Mouse (Mus musculus): ENCODE results near the gene Ehhadh. TPM values are rescaled to one million over a fixed set of nuclear protein-coding genes. Genes with fewer than 3 reads are reported as not detected.

Gene Ehhadh
- polyA plus RNA-seq, 1 experiment from 2014 or later, result 2.9 TPM

GRCm38 (mm10) chr16:21779149-21779548 lies 8.5 kb downstream of the Ehhadh start:
- ATAC-seq (ENCODE audit: insufficient number of reproducible peaks, insufficient read depth, low FRiP score, low read depth), result no peak
- no peaks in the 10 kb centered on the region for H3K36me3 ChIP-seq (ENCODE audit: control insufficient read depth, insufficient read depth, low read length)
- 80% methylated on average over 4 of the region's 4 CpGs for WGBS
- H3K4me1 ChIP-seq (ENCODE audit: control insufficient read depth, insufficient read depth, low read length), result no peaks in the 10 kb centered on the region
- H3K4me3 ChIP-seq (ENCODE audit: low read depth, low read length), result no peak overlapping the region
- H3K4me2 ChIP-seq (replicated peaks; ENCODE audit: low read depth, low read length), result no peak overlapping the region; the same call in 1 of the 2 replicates
- H3K27ac ChIP-seq (ENCODE audit: low read length), result no peak overlapping the region
- no peak overlapping the region for H3K9ac ChIP-seq (replicated peaks; ENCODE audit: low read depth, low read length)
- H3K9me3 ChIP-seq (ENCODE audit: control insufficient read depth, low read depth, low read length), result no peaks in the 10 kb centered on the region
- no peaks in the 10 kb centered on the region for H3K27me3 ChIP-seq (ENCODE audit: control insufficient read depth, insufficient read depth, low read length)

GRCm38 (mm10) chr16:21778293-21778866 lies 9.2 kb downstream of the Ehhadh start:
- Histone ChIP-seq H3K9me3 (ENCODE audit: control insufficient read depth, low read depth, low read length) (no peaks in the 10 kb centered on the region), H3K27ac (ENCODE audit: low read length) (no peak overlapping the region), H3K9ac (replicated peaks; ENCODE audit: low read depth, low read length) (no peak overlapping the region), H3K4me1 (ENCODE audit: control insufficient read depth, insufficient read depth, low read length) (no peaks in the 10 kb centered on the region), H3K27me3 (ENCODE audit: control insufficient read depth, insufficient read depth, low read length) (no peaks in the 10 kb centered on the region), H3K36me3 (ENCODE audit: control insufficient read depth, insufficient read depth, low read length) (no peaks in the 10 kb centered on the region), H3K4me2 (replicated peaks; ENCODE audit: low read depth, low read length) (no peak overlapping the region; the same call in 1 of the 2 replicates), H3K4me3 (ENCODE audit: low read depth, low read length) (no peak overlapping the region)
- ATAC-seq (ENCODE audit: insufficient number of reproducible peaks, insufficient read depth, low FRiP score, low read depth), result no peak
- WGBS, result 47% methylated on average over 3 of the region's 3 CpGs

- ATAC-seq (ENCODE audit: insufficient number of reproducible peaks, insufficient read depth, low FRiP score, low read depth), result no peak
- no peaks in the 10 kb centered on the region for H3K36me3 ChIP-seq (ENCODE audit: control insufficient read depth, insufficient read depth, low read length)
- no peak overlapping the region for H3K9ac ChIP-seq (replicated peaks; ENCODE audit: low read depth, low read length)
- no peaks in the 10 kb centered on the region for H3K27me3 ChIP-seq (ENCODE audit: control insufficient read depth, insufficient read depth, low read length)
- H3K4me2 ChIP-seq (replicated peaks; ENCODE audit: low read depth, low read length), result no peak overlapping the region
- H3K4me3 ChIP-seq (ENCODE audit: low read depth, low read length), result no peak overlapping the region
- H3K27ac ChIP-seq (ENCODE audit: low read length), result no peak overlapping the region
- H3K4me1 ChIP-seq (ENCODE audit: control insufficient read depth, insufficient read depth, low read length), result no peaks in the 10 kb centered on the region
- H3K9me3 ChIP-seq (ENCODE audit: control insufficient read depth, low read depth, low read length), result no peaks in the 10 kb centered on the region
- WGBS, result 89% methylated on average over 4 of the region's 4 CpGs
These were observed 12.9 kb downstream of the Ehhadh start for GRCm38 (mm10) chr16:21774725-21775124.

- Histone ChIP-seq H3K27ac (ENCODE audit: low read length) (no peak overlapping the region), H3K9ac (replicated peaks; ENCODE audit: low read depth, low read length) (no peak overlapping the region), H3K27me3 (ENCODE audit: control insufficient read depth, insufficient read depth, low read length) (no peaks in the 10 kb centered on the region), H3K4me3 (ENCODE audit: low read depth, low read length) (no peak overlapping the region), H3K4me2 (replicated peaks; ENCODE audit: low read depth, low read length) (no peak overlapping the region), H3K4me1 (ENCODE audit: control insufficient read depth, insufficient read depth, low read length) (no peaks in the 10 kb centered on the region), H3K9me3 (ENCODE audit: control insufficient read depth, low read depth, low read length) (no peaks in the 10 kb centered on the region), H3K36me3 (ENCODE audit: control insufficient read depth, insufficient read depth, low read length) (no peaks in the 10 kb centered on the region)
- no peak for ATAC-seq (ENCODE audit: insufficient number of reproducible peaks, insufficient read depth, low FRiP score, low read depth)
- WGBS, result 75% methylated on average over 5 of the region's 5 CpGs
These were observed 17.9 kb downstream of the Ehhadh start for GRCm38 (mm10) chr16:21769667-21770066.

GRCm38 (mm10) chr16:21768255-21768654 lies 19.4 kb downstream of the Ehhadh start:
- Histone ChIP-seq H3K27ac (ENCODE audit: low read length) (no peak overlapping the region), H3K36me3 (ENCODE audit: control insufficient read depth, insufficient read depth, low read length) (no peaks in the 10 kb centered on the region), H3K4me2 (replicated peaks; ENCODE audit: low read depth, low read length) (no peak overlapping the region), H3K9me3 (ENCODE audit: control insufficient read depth, low read depth, low read length) (no peaks in the 10 kb centered on the region), H3K4me3 (ENCODE audit: low read depth, low read length) (no peak overlapping the region), H3K27me3 (ENCODE audit: control insufficient read depth, insufficient read depth, low read length) (no peaks in the 10 kb centered on the region), H3K9ac (replicated peaks; ENCODE audit: low read depth, low read length) (no peak overlapping the region), H3K4me1 (ENCODE audit: control insufficient read depth, insufficient read depth, low read length) (no peaks in the 10 kb centered on the region)
- 73% methylated on average over 3 of the region's 3 CpGs for WGBS
- ATAC-seq (ENCODE audit: insufficient number of reproducible peaks, insufficient read depth, low FRiP score, low read depth), result no peak

GRCm38 (mm10) chr16:21758447-21758846 lies 29.2 kb downstream of the Ehhadh start:
- no peak overlapping the region for H3K4me2 ChIP-seq (replicated peaks; ENCODE audit: low read depth, low read length)
- H3K4me3 ChIP-seq (ENCODE audit: low read depth, low read length), result no peak overlapping the region
- H3K4me1 ChIP-seq (ENCODE audit: control insufficient read depth, insufficient read depth, low read length), result no peaks in the 10 kb centered on the region
- no peak overlapping the region for H3K9ac ChIP-seq (replicated peaks; ENCODE audit: low read depth, low read length)
- 84% methylated on average over 1 of the region's 1 CpGs for WGBS
- no peaks in the 10 kb centered on the region for H3K9me3 ChIP-seq (ENCODE audit: control insufficient read depth, low read depth, low read length)
- no peaks in the 10 kb centered on the region for H3K36me3 ChIP-seq (ENCODE audit: control insufficient read depth, insufficient read depth, low read length)
- no peak overlapping the region for H3K27ac ChIP-seq (ENCODE audit: low read length)
- no peaks in the 10 kb centered on the region for H3K27me3 ChIP-seq (ENCODE audit: control insufficient read depth, insufficient read depth, low read length)
- no peak for ATAC-seq (ENCODE audit: insufficient number of reproducible peaks, insufficient read depth, low FRiP score, low read depth)

GRCm38 (mm10) chr16:21743401-21743800 lies 44.2 kb downstream of the Ehhadh start:
- H3K36me3 ChIP-seq (ENCODE audit: control insufficient read depth, insufficient read depth, low read length), result no peaks in the 10 kb centered on the region
- no peaks in the 10 kb centered on the region for H3K9me3 ChIP-seq (ENCODE audit: control insufficient read depth, low read depth, low read length)
- 93% methylated on average over 6 of the region's 6 CpGs for WGBS
- H3K4me3 ChIP-seq (ENCODE audit: low read depth, low read length), result no peak overlapping the region
- no peaks in the 10 kb centered on the region for H3K4me1 ChIP-seq (ENCODE audit: control insufficient read depth, insufficient read depth, low read length)
- H3K4me2 ChIP-seq (replicated peaks; ENCODE audit: low read depth, low read length), result no peak overlapping the region
- no peak overlapping the region for H3K9ac ChIP-seq (replicated peaks; ENCODE audit: low read depth, low read length)
- H3K27me3 ChIP-seq (ENCODE audit: control insufficient read depth, insufficient read depth, low read length), result no peaks in the 10 kb centered on the region
- H3K27ac ChIP-seq (ENCODE audit: low read length), result no peak overlapping the region
- no peak for ATAC-seq (ENCODE audit: insufficient number of reproducible peaks, insufficient read depth, low FRiP score, low read depth)

- H3K27ac ChIP-seq (ENCODE audit: low read length), result no peak overlapping the region
- H3K4me1 ChIP-seq (ENCODE audit: control insufficient read depth, insufficient read depth, low read length), result no peaks in the 10 kb centered on the region
- H3K4me2 ChIP-seq (replicated peaks; ENCODE audit: low read depth, low read length), result no peak overlapping the region
- WGBS, result 92% methylated on average over 5 of the region's 5 CpGs
- no peaks in the 10 kb centered on the region for H3K9me3 ChIP-seq (ENCODE audit: control insufficient read depth, low read depth, low read length)
- H3K36me3 ChIP-seq (ENCODE audit: control insufficient read depth, insufficient read depth, low read length), result no peaks in the 10 kb centered on the region
- H3K9ac ChIP-seq (replicated peaks; ENCODE audit: low read depth, low read length), result no peak overlapping the region
- ATAC-seq (ENCODE audit: insufficient number of reproducible peaks, insufficient read depth, low FRiP score, low read depth), result no peak
- no peak overlapping the region for H3K4me3 ChIP-seq (ENCODE audit: low read depth, low read length)
- no peaks in the 10 kb centered on the region for H3K27me3 ChIP-seq (ENCODE audit: control insufficient read depth, insufficient read depth, low read length)
These were observed 44.7 kb downstream of the Ehhadh start for GRCm38 (mm10) chr16:21742898-21743297.

- no peak overlapping the region for H3K27ac ChIP-seq (ENCODE audit: low read length)
- no peak overlapping the region for H3K9ac ChIP-seq (replicated peaks; ENCODE audit: low read depth, low read length)
- no peaks in the 10 kb centered on the region for H3K27me3 ChIP-seq (ENCODE audit: control insufficient read depth, insufficient read depth, low read length)
- H3K4me3 ChIP-seq (ENCODE audit: low read depth, low read length), result no peak overlapping the region
- no peaks in the 10 kb centered on the region for H3K4me1 ChIP-seq (ENCODE audit: control insufficient read depth, insufficient read depth, low read length)
- WGBS, result 79% methylated on average over 5 of the region's 5 CpGs
- no peak overlapping the region for H3K4me2 ChIP-seq (replicated peaks; ENCODE audit: low read depth, low read length)
- no peaks in the 10 kb centered on the region for H3K9me3 ChIP-seq (ENCODE audit: control insufficient read depth, low read depth, low read length)
- ATAC-seq (ENCODE audit: insufficient number of reproducible peaks, insufficient read depth, low FRiP score, low read depth), result no peak
- no peaks in the 10 kb centered on the region for H3K36me3 ChIP-seq (ENCODE audit: control insufficient read depth, insufficient read depth, low read length)
These were observed 45.3 kb downstream of the Ehhadh start for GRCm38 (mm10) chr16:21742191-21742870.
